Mouse (Mus musculus) lung, postnatal 10 days (tissue): ENCODE measurements at regions not wholly inside any gene's neighbourhood (a gene's known extent, or its start where the extent isn't known, plus 50 kb on each side); places are given as distances from the start of the nearest gene placed in this dataset.

ENCODE experiments used
- DNase-seq: peaks from one replicate; pipeline ENCODE4 v3.0.0; 2021

DNA sequence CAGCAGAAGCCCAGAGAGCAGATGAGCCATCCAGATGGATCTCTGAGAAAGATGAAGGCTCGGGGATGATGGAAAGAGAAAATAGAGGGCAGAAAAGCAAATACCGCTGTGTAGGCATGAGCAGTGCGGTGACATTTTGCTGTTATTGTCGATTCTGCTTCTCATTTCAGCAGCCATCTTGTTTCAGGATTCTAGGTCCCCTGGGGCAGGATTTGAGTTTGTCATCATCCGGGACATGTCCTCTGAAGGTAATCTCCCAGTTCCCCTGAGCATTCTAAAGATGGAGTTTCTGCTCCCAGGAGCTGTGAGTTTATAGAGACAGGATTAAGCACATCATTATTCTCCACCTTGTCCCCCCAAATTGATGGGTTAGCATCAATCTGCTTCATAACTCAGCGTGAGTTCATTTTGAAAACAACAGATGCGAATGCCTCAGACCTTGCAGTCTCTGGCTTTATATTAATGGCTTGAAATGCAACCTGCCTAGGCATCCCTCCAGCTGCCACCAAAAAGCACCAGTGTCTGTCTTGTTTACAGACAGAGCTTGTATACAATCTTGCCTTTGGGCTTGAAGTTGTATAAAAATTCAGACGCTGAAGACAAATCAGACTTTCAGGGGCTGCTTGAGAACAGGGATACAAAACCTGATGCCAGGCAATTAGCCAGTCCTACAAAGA, 128.6 kb upstream of the Foxa2 start:
- no peak for DNase-seq

- DNase-seq: no peak
These were observed 133.5 kb upstream of the Foxa2 start for GRCm38 (mm10) chr2:148180245-148180644.

DNA sequence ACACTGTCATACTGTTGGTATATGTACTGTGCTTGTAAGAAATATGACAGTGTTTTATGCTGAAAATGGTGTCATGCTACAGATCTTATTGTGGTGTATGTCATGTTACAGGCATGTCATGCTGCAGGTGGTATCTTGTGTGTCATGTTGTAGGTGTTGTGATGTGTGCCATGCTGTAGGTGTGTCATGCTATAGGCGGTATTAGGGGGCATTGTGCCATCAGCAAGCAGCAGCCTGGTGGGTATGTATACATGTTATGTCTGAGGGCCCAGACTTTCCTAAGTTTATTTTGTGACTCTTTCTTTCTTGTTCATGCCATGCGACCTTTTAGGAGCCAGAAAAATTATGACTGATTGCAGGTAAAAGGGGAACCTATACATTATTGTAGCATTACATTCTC, 134.7 kb upstream of the Foxa2 start:
- DNase-seq: no peak

GRCm38 (mm10) chr2:148182492-148183052, 135.8 kb upstream of the Foxa2 start:
- DNase-seq: no peak

DNA sequence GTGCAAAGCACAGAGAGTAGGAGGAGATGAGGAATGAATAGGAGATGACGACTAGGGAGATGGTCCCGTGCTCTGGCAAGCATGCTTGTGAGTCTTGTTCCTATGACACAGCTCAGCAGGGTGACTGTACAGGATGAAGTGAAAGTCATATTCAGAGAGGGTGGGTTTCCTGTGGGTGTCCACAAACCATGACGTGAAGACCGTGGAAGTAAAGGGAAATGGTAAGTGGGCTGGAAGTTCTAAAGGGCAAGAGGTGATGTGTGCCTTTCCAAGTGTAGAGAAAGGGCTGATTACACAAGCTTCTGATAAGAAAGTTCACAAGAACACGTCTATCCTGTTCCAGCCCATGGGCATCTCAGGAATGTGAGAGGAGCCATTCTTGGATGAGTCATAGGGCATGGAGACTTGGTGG, 138.0 kb upstream of the Foxa2 start:
- peak; percentile 9 for DNase-seq

GRCm38 (mm10) chr2:148186363-148186991, 139.7 kb upstream of the Foxa2 start:
- no peak for DNase-seq

DNA sequence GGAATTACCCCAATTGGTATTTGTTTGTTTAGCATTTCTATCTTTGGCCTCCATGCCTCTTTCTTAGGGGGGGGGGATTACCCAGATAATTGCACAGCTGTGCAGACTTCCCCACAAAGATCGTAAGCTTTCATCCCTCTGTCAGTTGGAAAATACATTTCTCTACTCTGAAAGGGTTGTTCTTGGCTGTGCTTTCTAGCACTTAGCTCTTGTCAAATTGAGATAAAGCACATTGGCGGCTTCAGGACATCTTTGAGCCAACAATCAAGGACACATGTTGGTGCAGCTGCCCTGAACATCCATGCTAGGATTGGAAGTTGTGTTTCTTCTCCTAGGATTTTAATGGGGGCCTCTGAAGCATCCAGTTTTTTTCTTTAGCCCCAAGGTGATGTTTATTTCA, 142.1 kb upstream of the Foxa2 start:
- DNase-seq: peak; percentile 52

GRCm38 (mm10) chr2:148189287-148189686, 142.5 kb upstream of the Foxa2 start:
- DNase-seq: peak; percentile 6

GRCm38 (mm10) chr2:148192946-148193345, 146.2 kb upstream of the Foxa2 start:
- peak; percentile 52 for DNase-seq

DNA sequence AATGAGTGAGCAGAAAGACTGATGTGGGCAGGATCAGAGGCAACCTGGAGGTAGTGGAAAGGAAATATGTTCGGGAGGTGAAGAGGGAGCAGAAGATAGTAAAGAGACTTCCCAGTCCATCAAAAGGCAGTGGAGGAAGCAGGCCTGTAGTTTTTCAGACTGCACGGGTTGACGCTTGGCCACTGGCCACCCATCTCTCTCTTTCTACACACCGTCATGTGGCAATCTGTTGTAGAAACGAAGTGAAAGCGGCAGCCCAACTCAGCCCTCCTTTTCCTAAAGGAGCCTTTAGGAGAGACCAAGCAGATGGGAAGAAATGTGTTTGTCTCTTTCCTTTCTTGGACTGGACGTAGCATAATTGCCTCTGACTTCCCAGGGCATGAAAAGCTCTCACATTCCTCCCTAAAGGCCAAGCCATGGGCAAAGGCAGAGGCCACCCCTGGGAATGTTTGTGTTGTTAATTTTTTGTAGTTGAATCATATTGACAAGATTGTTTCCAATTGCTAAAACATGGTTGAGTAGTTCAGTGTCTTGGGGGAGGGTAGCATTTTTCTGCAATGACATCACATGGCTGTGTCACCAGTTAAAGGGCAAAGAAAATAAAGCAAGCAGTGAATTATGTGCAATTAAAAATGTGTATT, 150.7 kb upstream of the Foxa2 start:
- DNase-seq: peak; percentile 53

GRCm38 (mm10) chr2:148206633-148207032, 159.9 kb upstream of the Foxa2 start:
- peak; percentile 9 for DNase-seq

- no peak for DNase-seq
These were observed 164.0 kb upstream of the Foxa2 start for GRCm38 (mm10) chr2:148210813-148211212.

DNA sequence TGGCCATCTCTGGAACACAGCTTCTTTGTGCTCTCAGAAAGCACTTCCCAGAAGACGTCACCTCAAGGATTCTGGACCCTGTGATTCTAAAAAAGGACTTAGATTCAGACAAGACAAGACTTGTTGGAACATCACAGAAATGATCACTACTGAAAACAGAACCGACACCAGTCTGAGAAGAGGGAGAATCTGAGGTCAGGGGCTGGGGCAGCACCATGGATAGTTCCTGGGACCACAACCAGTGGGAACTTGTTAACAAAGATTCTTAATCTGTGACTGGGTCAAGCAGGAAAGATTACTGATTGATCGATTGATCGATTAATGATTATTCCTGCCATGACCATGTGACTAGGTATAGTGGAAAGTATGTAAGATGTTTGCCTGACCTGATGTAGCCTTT, 170.4 kb upstream of the Foxa2 start:
- DNase-seq: no peak

- no peak for DNase-seq
These were observed 161.3 kb upstream of the Sstr4 start for GRCm38 (mm10) chr2:148233691-148234300.

GRCm38 (mm10) chr2:148237121-148237520, 158.0 kb upstream of the Sstr4 start:
- DNase-seq: no peak

DNA sequence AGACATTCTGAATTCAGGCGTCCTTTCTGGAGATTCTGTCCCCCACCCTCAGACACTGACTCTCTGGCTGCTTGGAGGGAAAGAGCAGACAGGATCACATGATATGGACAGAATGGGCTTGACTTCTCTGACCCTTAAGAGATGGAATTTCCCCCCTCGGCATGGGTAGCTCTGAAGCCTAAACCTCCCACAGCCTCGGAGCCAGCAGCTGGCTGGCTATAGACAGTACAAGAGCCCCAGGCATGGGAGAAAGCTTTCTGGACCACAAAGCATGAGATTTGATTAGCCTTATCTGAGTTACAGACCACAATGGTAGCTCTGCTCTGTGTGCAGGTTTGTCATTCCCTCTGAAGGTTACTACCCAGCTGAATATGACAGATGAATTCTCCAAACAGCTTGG, 156.1 kb upstream of the Sstr4 start:
- DNase-seq: no peak

DNA sequence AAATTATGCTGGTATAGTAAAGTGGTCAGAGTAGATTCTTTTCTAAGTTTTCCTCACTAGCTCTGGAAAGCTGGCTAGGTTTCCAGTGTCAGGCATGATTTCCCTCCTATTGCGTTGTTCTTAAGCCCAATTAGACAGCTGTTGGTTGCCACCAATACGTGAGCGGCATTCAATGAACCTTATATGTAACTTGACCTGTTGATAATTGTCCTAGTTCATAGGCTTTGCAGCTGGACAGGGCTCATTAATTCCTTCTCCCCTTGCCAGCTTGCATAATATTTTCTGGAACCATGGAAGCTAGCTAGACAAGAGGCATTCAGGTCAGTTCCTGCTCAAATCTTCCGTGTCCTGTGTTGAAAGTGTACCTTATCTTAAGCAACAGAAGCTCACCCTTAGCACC, 152.9 kb upstream of the Sstr4 start:
- DNase-seq: no peak

DNA sequence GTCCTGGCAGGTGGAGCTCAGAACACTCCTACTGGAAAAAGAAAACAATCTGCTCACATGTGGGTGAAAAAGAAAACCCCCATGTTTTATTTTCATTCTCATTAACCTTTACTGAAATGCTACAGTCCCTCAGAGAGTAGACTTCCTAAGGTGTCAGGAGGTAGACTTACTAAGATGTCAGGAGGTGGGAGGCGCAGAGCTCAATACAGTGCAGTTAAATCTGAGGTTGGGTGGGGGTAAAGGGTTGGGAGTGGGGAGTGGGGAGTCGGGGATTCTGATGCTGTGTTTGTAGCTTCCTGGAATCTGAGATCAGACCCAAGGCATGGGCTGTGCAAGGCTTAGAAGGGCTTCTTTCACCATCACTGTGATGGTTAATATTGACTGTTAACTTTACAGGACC, 149.6 kb upstream of the Sstr4 start:
- DNase-seq: no peak

DNA sequence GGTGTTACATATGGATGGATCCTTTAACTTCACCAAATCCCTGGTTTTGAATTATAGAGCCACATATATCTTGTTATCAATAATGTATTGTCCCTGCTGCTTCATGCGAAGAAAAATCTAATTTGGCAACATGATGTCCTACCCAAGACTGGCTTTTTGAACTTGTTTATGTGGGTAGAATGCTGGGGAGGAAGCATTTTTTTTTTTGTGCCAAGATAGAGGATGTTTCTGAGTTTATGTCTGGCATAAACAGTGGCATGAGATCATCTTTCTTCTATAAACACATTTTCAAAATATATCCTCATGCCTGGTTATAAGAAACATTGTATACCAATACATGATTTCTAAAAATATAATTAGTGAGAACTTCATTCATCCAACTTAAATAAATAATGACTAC, 144.2 kb upstream of the Sstr4 start:
- DNase-seq: no peak

GRCm38 (mm10) chr2:148255662-148256061, 139.5 kb upstream of the Sstr4 start:
- DNase-seq: no peak

- no peak for DNase-seq
These were observed 130.9 kb upstream of the Sstr4 start for GRCm38 (mm10) chr2:148264111-148264730.

- DNase-seq: peak; percentile 42
These were observed 115.9 kb upstream of the Sstr4 start for GRCm38 (mm10) chr2:148279200-148279599.

- DNase-seq: no peak
These were observed 104.8 kb upstream of the Sstr4 start for GRCm38 (mm10) chr2:148290326-148290725.
